Mouse (Mus musculus) spleen, adult 12 weeks (tissue): ENCODE measurements around the gene Etfdh.

Experiments
- DNase-seq: peaks from one replicate; pipeline ENCODE4 v3.0.0; 2022; ENCODE audit warnings: low spot score

Etfdh gene

GRCm38 (mm10) chr3:79629416-79629730 lies at the start of gene Etfdh:
Gene Etfdh (minus strand): TSS chr3:79629500.
- DNase-seq: no peak

DNA sequence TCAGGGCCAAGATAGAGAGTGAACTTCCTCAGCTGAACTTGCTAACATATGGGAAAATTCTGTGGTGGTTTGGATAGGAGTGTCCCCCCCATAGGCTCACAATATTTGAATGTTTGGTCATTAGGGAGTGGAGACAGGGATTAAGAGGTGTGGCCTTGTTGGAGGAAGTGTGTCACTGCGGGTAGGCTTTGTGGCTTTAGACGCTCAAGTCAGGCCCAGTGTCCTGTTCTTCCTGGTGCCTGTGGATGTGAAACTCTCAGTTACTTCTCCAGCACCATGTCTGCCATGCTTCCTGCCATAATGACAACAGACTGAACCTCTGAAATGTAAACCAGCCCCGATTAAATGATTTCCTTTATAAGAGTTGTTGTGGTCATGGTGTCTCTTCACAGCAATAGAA lies 47.1 kb upstream of the Etfdh start:
- DNase-seq: no peak

GRCm38 (mm10) chr3:79674641-79675040 lies 45.3 kb upstream of the Etfdh start:
- no peak for DNase-seq

GRCm38 (mm10) chr3:79673082-79673481 lies 43.8 kb upstream of the Etfdh start:
- no peak for DNase-seq

DNA sequence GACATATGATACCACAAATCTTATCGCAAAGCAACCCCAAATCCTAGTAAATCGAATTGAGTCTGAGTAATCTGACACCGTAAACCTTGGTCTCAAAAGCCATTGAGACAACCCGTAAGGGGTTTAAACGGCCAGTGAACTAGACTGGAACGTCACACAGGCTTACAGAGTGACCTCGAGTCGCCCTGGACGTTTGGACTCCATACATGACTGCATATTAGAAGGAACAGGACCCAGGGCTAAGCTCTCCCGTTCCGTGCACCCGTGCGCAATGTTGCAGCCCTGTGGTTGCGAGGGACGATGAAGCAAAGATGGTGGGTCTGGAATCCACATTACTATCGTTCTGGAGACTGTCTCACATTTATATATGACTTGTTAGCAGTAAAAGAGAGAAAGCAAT lies 42.9 kb upstream of the Etfdh start:
- no peak for DNase-seq

GRCm38 (mm10) chr3:79670556-79670955 lies 41.3 kb upstream of the Etfdh start:
- no peak for DNase-seq

DNA sequence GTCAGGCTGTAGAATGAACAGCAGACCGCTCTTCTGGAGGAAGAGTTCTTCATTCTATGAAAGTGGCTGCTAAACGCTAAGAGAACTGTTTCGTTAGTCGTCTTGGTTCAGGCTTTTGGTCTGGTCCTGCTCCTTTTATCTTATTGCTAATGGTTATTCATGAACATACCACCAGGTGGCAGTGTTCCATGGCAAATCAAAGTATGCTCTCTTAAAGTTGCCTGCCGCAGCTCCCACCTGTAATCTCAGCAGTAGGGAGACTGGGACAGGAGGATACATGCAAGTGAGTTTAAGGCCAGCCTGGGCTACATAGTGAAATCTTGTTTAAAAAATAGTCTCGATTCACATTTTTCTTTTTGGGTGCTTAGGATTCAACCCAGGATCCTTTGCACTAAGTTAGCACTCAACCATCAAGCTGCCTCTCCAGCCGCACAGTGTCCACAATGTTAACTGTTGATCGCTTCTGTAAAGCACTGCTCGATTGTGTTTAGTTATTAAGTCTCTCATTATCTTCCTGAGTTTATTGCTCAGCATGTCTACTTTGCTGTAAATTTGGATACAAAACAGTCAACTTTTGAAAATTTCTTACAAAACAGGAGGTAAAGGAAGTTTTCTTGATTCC lies 35.6 kb upstream of the Etfdh start:
- DNase-seq: peak; percentile 10

GRCm38 (mm10) chr3:79656682-79657081 lies 27.4 kb upstream of the Etfdh start:
- DNase-seq: no peak

GRCm38 (mm10) chr3:79652129-79652528 lies 22.8 kb upstream of the Etfdh start:
- DNase-seq: no peak

DNA sequence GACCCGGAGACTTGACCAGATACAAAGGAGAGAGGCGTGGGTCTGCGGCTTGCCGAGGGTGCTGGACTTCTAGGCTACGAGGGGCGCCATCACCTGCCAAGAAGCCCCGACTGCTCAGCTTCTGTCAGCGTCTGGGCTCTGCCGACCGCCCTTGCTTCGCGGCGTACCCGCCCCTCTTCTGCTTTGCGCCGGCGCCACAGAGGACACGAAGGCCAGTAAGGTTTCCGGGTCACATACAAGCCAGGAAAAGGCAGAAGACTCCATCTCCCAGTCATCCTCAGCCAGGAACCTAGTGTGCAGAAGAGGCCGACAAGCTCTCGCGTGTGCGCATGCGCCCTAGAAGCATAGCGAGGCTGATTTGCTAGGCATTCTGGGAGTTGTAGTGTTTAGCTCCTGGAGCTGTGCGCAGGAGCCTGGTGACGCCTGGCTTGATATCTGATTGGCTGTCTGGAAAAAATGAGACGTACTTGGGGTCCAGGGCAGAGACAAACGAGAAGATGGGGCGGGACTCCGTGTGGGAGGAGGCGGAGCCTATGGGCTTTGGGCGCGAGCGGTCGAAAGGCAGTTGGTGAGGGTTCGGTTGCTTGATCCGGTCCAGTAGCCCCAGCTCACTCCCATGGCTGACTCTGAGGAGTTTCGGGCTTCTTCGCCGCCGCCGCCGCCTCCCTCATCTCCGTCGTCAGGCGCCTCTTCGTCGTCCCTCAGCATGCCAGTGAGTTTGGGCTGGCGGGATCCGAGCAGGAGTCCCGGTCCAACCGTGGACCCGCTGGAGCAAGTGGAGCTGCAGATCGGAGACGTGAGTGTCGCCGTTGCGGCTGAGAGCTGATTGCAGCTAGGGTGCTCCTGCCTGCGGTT lies 512 bp downstream of the Etfdh start, which contains the start of gene 4930579G24Rik:
Gene 4930579G24Rik (plus strand): TSS at position 519 of the 855 bp plus-strand sequence.
- peak; percentile 91 for DNase-seq

DNA sequence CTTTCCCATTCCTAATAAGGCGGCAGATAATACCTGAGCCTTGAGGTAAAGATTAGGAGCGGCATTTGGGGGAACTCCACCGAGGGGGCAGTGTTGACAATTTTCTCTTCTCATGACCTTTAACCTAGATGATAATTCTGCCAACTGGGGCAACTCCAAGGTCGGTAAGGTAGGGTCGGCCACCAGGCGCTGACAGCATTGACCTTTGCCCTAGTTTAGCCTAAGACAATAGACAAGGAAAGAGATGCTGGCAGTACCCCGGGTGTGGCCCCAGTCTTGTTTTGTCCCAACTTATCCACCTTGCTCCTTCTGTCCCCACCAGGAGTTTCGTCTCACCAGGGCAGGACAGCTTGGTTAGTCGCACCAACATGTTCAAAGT lies 1.1 kb downstream of the Etfdh start:
- DNase-seq: no peak

- no peak for DNase-seq
Measured at GRCm38 (mm10) chr3:79627484-79628181, 1.7 kb downstream of the Etfdh start.

GRCm38 (mm10) chr3:79609886-79610285 lies 19.4 kb downstream of the Etfdh start:
- no peak for DNase-seq

DNA sequence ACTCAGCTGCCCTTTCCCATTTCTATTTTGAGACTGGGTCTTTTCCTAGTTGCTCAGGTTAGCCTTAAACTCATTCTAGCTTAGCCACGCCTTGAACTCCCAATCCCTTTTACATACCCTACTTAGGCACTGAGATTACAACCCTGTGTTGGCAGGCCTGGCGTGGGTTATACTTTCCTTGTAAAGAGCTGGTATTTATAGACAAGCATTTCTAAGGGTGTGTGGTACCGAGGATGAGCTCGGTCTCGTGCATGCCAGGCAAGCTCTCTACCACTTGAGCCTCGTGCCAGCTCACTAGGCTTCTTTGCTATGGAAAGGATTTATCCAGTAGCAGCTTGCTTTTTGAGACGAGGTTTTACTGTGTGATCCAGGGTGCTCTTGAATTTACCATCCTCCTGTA lies 33.8 kb downstream of the Etfdh start:
- no peak for DNase-seq

DNA sequence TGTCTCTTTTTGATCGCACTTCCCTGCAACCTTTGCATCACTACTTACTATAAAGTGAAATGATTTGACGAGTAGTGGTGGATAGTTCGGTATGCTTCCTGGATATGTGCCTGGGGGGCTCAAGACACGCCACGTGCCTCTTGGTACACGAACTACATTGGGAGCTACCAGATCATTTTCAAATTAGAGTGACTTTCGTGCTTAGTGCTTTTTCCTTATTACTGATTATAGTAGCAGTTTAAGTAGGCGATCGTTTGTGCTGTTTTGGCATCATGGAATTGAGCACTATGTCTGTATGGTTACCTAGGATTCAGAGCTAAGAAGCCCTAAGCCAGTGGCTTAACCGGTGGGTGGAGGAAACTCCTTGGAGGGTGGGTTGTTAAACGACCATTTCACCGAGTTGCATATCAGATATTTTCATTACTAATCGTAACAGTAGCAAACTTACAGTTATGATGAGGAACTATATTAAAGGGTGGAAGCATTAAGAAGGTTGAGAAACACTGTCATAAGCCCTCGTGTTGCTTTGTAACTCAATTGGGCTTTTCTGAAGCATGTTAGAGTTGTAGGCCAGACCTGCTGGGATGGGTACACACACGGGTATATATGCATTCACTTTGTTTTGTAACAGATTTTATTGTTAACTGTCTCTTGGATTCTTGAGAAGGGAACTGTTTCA lies 37.4 kb downstream of the Etfdh start:
- no peak for DNase-seq

DNA sequence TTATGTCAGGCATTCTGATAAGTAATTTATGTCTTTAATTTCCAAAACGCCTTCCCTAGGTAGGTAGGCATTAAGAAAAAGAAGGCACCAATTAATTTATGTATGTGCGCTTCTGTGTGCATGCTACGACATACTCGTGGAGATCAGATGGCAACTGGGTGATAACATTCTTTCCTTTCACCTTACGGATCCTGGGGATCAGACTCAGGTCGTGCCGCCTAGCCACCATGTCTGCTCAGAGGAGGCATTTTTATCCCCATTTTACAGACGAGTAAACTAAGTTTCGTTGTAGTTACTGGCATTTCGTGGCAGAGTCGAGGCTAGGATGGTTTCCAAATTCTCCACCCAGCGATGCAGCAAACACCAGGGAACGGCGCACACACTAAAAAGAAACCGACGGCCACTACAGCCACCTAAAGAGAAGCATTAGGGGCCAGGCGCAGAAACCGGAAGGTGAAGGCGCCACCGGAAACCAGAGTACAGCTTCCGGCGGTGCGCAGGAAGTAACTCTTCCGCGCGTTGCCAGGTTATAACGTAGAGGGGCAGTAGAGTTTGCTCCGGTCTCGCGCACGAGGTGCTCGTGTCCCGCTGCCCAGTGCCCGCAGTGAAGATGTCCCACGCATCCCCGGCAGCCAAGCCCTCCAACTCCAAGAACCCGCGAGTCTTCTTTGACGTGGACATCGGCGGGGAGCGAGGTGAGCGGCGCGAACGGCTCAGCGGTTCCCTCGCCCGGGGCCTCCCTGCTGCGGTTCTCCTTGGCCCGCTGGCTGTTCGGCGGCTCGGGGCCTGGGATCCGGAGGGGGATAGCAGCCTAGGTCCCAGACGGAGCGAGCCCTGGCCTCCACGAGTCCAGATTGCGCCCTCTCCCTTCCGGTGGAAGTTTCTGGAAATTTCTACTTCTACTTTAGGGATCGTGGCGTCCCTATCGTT lies 38.2 kb downstream of the Etfdh start, which contains the start of gene Ppid:
Gene Ppid (plus strand): TSS at position 480 of the 930 bp plus-strand sequence.
- peak; percentile 71 for DNase-seq

GRCm38 (mm10) chr3:79589671-79590070 lies 39.6 kb downstream of the Etfdh start:
- DNase-seq: no peak

DNA sequence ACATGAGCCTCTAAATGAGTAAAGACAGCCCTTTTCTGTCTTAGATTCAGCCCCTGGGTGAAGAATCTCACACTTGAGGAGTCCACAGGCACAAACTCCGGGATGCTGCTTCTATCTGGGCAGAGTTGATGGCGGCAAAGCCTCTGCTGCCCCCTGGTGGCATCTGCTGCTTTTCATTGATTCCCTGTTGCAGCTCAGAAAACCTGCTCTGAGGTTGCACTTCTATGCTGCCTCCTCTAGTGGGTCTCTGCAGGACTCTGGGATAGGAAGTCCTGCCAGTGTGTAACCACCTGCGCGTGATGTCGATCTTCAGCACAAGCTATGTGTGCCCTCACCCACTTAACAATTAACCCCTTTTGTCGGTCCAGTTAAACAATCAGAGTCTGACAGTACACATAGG lies 42.5 kb downstream of the Etfdh start:
- peak; percentile 82 for DNase-seq

- DNase-seq: peak; percentile 55
Measured at GRCm38 (mm10) chr3:79579891-79580575, 49.3 kb downstream of the Etfdh start.

DNA sequence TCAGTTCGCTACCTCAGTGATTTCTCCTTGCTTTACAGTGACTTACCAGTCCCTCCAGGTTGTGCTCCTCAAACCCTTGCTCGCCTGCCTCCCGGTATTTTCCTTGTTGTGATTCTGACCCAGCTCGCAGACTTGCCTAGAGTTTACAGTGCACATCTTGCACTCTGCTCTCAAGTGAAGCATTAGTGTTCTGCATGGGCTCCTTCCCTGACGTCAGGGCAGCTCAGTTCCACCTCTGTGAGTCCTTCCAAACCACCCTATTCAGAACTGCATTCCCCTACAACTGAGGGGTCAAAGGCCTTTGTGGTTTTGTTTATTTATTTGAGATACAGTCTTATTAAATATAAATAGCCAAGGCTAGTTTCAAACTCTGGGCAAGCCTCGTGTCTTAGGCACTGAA lies 51.1 kb downstream of the Etfdh start:
- no peak for DNase-seq

DNA sequence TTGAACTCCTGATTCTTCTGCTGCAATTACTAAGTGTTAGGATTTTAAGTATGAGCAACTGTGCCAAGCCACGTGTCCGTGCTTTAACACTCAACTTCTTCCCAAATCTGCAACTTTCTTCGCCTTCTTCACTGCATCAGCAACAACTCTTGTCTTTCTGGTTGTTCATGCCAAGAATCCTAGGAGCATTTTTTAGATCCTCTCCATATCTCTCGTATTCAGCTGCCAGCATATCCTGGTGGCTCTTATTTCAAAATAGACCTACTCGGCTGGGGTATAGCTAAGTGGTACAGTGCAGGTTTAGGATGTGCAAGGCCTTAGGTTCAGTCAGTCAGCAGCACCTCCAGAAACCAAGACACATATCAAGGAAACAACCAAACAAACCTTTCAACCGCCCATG lies 51.7 kb downstream of the Etfdh start:
- DNase-seq: no peak
